Mouse (Mus musculus) retina, postnatal 1 day (tissue): Measurements from ENCODE around the gene Pdia3.
"Not testable (repeated sequence)": the region's sequence is repeated elsewhere in the genome, so short reads cannot be mapped to it uniquely, and the experiment has no call there.

Experiments used
- DNase-seq: peaks from one replicate; pipeline ENCODE4 v3.0.0-alpha.2; 2012

Pdia3 gene

GRCm38 (mm10) chr2:121480916-121481315 is 67.3 kb downstream of the Pdia3 start:
- not testable (repeated sequence) for DNase-seq

GRCm38 (mm10) chr2:121483576-121483975 is 70.0 kb downstream of the Pdia3 start:
- DNase-seq: no peak

- DNase-seq: not testable (repeated sequence)
Measured at GRCm38 (mm10) chr2:121484403-121484802, 70.8 kb downstream of the Pdia3 start.
